Mouse (Mus musculus) E14TG2a.4 (cell line): ENCODE measurements at regions not wholly inside any gene's neighbourhood (a gene's known extent, or its start where the extent isn't known, plus 50 kb on each side); places are given as distances from the start of the nearest gene placed in this dataset.

ENCODE experiments used
- H3K27me3 ChIP-seq: 2 replicates; pipeline ENCODE4 v1.6.1; 2014; ENCODE audit warnings: low read length, control low read depth; ENCODE audit not compliant: insufficient read depth
- H3K36me3 ChIP-seq: 2 replicates; pipeline ENCODE4 v1.6.1; 2014; ENCODE audit warnings: low read length, control low read depth; ENCODE audit not compliant: insufficient read depth
- H3K4me1 ChIP-seq: replicated peaks from 2 replicates; pipeline ENCODE4 v1.6.1; 2014; ENCODE audit warnings: low read depth, low read length, control low read depth
- H3K4me3 ChIP-seq: replicated peaks from 2 replicates; pipeline ENCODE4 v1.5.1; 2014; ENCODE audit warnings: mild to moderate bottlenecking, low read length
- H3K9me3 ChIP-seq: 2 replicates; pipeline ENCODE4 v1.6.1; 2014; ENCODE audit warnings: low read length, control low read depth
- CTCF ChIP-seq: conservative IDR thresholded peaks from 2 replicates; pipeline ENCODE4 v1.5.1; 2014; ENCODE audit warnings: low read length
- NANOG ChIP-seq: IDR thresholded peaks from 2 replicates; pipeline ENCODE4 v1.6.1; 2014; ENCODE audit warnings: borderline replicate concordance, low read length, mixed read lengths
- POU5F1 ChIP-seq: IDR thresholded peaks from 2 replicates; pipeline ENCODE4 v1.6.1; 2014; ENCODE audit warnings: low read length, borderline replicate concordance

GRCm38 (mm10) chr15:62528975-62529374 is 1316.0 kb downstream of the Gsdmc2 start:
- no peaks in the 10 kb centered on the region for H3K4me1 ChIP-seq
- H3K36me3 ChIP-seq: no peaks in the 10 kb centered on the region
- no peak for TF ChIP-seq CTCF
- no peak for TF ChIP-seq NANOG
- no peak for TF ChIP-seq POU5F1
- no peaks in the 10 kb centered on the region for H3K9me3 ChIP-seq
- H3K27me3 ChIP-seq: no peaks in the 10 kb centered on the region
- H3K4me3 ChIP-seq: no peak overlapping the region

GRCm38 (mm10) chr15:62524628-62525027 is 1320.3 kb downstream of the Gsdmc2 start:
- Histone ChIP-seq H3K36me3 (no peaks in the 10 kb centered on the region), H3K27me3 (no peaks in the 10 kb centered on the region), H3K9me3 (peaks cover 5% of the 10 kb centered on the region; the same call in 1 of the 2 replicates), H3K4me1 (no peaks in the 10 kb centered on the region), H3K4me3 (no peak overlapping the region)
- TF ChIP-seq NANOG: no peak
- TF ChIP-seq POU5F1: no peak
- no peak for TF ChIP-seq CTCF

GRCm38 (mm10) chr15:62524135-62524534 is 1320.8 kb downstream of the Gsdmc2 start:
- no peaks in the 10 kb centered on the region for H3K36me3 ChIP-seq
- H3K4me1 ChIP-seq: no peaks in the 10 kb centered on the region
- peaks cover 5% of the 10 kb centered on the region; the same call in 1 of the 2 replicates for H3K9me3 ChIP-seq
- H3K4me3 ChIP-seq: no peak overlapping the region
- no peaks in the 10 kb centered on the region for H3K27me3 ChIP-seq
- no peak for TF ChIP-seq POU5F1
- TF ChIP-seq NANOG: no peak
- no peak for TF ChIP-seq CTCF

GRCm38 (mm10) chr15:62513462-62513861 is 1331.5 kb downstream of the Gsdmc2 start:
- TF ChIP-seq CTCF (no peak), POU5F1 (no peak), NANOG (no peak)
- Histone ChIP-seq H3K9me3 (no peaks in the 10 kb centered on the region), H3K4me1 (no peaks in the 10 kb centered on the region), H3K36me3 (no peaks in the 10 kb centered on the region), H3K27me3 (no peaks in the 10 kb centered on the region), H3K4me3 (no peak overlapping the region)

GRCm38 (mm10) chr15:62511461-62511860 is 1333.5 kb downstream of the Gsdmc2 start:
- Histone ChIP-seq H3K4me1 (no peaks in the 10 kb centered on the region), H3K4me3 (no peak overlapping the region), H3K27me3 (no peaks in the 10 kb centered on the region), H3K9me3 (no peaks in the 10 kb centered on the region), H3K36me3 (no peaks in the 10 kb centered on the region)
- TF ChIP-seq POU5F1 (no peak), NANOG (no peak), CTCF (no peak)

- TF ChIP-seq CTCF (no peak), POU5F1 (no peak), NANOG (no peak)
- H3K4me3 ChIP-seq: no peak overlapping the region
- no peaks in the 10 kb centered on the region for H3K36me3 ChIP-seq
- H3K4me1 ChIP-seq: no peaks in the 10 kb centered on the region
- no peaks in the 10 kb centered on the region for H3K9me3 ChIP-seq
- H3K27me3 ChIP-seq: no peaks in the 10 kb centered on the region
These were observed 1341.1 kb downstream of the Gsdmc2 start for GRCm38 (mm10) chr15:62503866-62504265.

GRCm38 (mm10) chr15:62500966-62501365 is 1344.0 kb downstream of the Gsdmc2 start:
- no peak for TF ChIP-seq POU5F1
- no peak for TF ChIP-seq NANOG
- no peak for TF ChIP-seq CTCF
- no peaks in the 10 kb centered on the region for H3K27me3 ChIP-seq
- H3K9me3 ChIP-seq: no peaks in the 10 kb centered on the region
- H3K4me3 ChIP-seq: no peak overlapping the region
- no peaks in the 10 kb centered on the region for H3K4me1 ChIP-seq
- H3K36me3 ChIP-seq: no peaks in the 10 kb centered on the region

GRCm38 (mm10) chr15:62500522-62500921 is 1344.5 kb downstream of the Gsdmc2 start:
- H3K36me3 ChIP-seq: no peaks in the 10 kb centered on the region
- no peaks in the 10 kb centered on the region for H3K9me3 ChIP-seq
- TF ChIP-seq POU5F1 (no peak), CTCF (no peak), NANOG (no peak)
- no peak overlapping the region for H3K4me3 ChIP-seq
- H3K4me1 ChIP-seq: no peaks in the 10 kb centered on the region
- H3K27me3 ChIP-seq: no peaks in the 10 kb centered on the region

GRCm38 (mm10) chr15:62496193-62496592 is 1348.8 kb downstream of the Gsdmc2 start:
- no peaks in the 10 kb centered on the region for H3K9me3 ChIP-seq
- no peak for TF ChIP-seq POU5F1
- no peak for TF ChIP-seq NANOG
- TF ChIP-seq CTCF: no peak
- H3K27me3 ChIP-seq: no peaks in the 10 kb centered on the region
- no peaks in the 10 kb centered on the region for H3K36me3 ChIP-seq
- no peak overlapping the region for H3K4me3 ChIP-seq
- no peaks in the 10 kb centered on the region for H3K4me1 ChIP-seq
